Mouse (Mus musculus): ENCODE results near the gene Naa80.

The Naa80 gene

GRCm38 (mm10) chr9:107596619-107597569 is 18.2 kb downstream of the Naa80 start:
- no peak for DNase-seq (ENCODE audit: low spot score)

DNA sequence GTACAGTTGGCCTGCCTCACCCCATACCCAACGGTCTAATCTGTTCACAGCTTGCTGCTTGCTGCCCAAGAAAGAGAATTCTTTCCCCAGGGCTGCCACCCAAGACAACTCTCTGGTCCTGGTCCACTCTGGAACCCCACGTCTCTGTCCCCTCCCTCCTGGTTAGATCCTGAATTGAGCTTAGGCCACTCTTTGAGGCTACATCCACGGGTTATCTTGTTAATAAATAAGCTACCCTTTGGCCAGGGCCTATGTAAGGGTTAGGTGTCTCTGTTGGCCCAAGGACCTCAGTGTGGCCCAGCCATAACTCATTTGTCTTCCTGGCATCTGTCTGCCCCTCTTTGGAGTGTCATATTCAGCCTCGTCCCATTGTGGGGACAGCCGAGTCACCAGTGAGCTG is 19.7 kb downstream of the Naa80 start:
- DNase-seq (ENCODE audit: low spot score): no peak

- no peak for DNase-seq (ENCODE audit: low spot score)
These were observed 20.7 kb downstream of the Naa80 start for GRCm38 (mm10) chr9:107599433-107599832.

GRCm38 (mm10) chr9:107599842-107600241 is 21.2 kb downstream of the Naa80 start:
- DNase-seq (ENCODE audit: low spot score): no peak

- no peak for DNase-seq (ENCODE audit: low spot score)
These were observed 22.1 kb downstream of the Naa80 start for GRCm38 (mm10) chr9:107600745-107601144.

DNA sequence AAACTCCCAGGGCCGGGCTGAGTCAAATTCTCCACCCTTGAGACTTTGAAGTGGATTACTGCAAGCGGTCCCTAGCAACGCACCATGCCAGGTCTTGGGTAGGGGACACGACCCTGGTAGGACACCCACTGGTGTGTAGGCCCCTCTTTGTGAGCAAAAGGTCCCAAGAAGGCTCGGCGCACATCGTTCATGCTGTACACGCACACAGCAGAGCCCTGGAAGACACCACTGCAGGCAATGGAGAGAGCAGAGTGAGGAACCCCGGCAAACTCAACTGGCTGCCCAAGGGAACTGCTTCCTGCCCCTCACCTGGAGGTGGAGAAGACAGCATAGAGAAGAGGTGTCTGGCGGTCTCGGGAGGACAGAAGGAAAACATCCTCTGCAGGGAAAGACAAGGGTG is 22.6 kb downstream of the Naa80 start:
- DNase-seq (ENCODE audit: low spot score): no peak

DNA sequence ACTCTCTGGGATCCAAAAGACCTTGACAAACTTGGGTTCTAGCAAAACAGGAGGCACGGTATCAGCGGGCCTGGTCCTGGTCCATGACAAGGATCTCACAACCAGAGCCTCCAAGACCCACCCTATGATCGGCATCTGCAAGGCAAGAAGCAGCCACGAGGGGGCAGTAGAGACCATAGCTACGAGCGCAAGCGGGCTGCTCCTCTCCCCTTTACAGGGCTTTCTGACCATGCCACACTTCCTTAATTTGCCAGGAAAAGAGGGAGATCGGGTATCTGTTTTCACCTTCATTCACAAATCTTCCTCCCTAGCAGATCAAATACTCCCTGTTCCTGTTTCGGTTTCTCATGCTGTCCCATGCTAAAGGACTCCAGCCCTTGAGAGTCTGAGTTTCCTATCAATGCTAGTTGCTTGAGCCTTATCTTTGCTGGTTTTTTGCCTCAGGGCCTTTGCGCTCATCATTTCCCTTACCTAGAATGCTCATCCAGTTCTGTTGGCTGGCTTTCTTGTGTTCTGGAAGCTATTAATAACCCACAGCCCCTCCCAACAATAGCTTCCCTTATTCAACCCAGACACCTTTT is 23.5 kb downstream of the Naa80 start:
- peak; percentile 83 for DNase-seq (ENCODE audit: low spot score)

GRCm38 (mm10) chr9:107603251-107603650 is 24.6 kb downstream of the Naa80 start:
- no peak for DNase-seq (ENCODE audit: low spot score)

DNA sequence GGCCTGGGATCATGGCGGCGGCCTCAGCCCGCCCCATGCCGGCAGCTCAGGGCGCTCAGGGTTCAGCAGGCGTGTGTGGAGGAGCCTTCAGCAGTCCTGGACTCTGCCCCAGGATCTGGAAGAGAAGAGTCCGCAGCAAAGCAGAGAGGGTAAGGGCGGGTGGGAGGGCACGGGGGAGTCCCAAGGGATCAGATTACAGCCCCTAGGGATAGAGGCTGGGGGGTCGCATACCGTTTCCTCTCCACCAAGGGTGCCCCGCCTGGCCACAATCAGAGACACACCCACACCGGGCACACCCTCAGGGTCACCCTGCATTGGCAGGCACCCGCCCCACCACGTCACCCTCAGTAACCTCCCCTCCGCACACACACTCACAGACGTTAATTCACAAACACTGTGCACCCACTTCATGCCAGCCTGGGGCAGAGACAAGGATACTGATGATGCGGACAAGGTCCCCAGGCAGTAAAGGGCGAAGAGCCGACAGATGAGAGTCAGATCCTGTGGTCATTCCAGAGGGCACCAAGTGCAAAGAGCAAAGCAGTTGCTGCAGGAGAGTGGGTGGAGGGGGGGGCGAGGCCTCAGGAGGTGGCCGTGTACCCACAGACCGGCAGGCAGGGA is 26.5 kb downstream of the Naa80 start:
- no peak for DNase-seq (ENCODE audit: low spot score)

- DNase-seq (ENCODE audit: low spot score): peak; percentile 45
These were observed 27.9 kb downstream of the Naa80 start for GRCm38 (mm10) chr9:107606591-107606990.

GRCm38 (mm10) chr9:107607036-107607435 is 28.3 kb downstream of the Naa80 start:
- no peak for DNase-seq (ENCODE audit: low spot score)

- DNase-seq (ENCODE audit: low spot score): no peak
These were observed 29.1 kb downstream of the Naa80 start for GRCm38 (mm10) chr9:107607653-107608245.

GRCm38 (mm10) chr9:107608741-107609432 is 30.2 kb downstream of the Naa80 start, which contains the start of gene Sema3b:
Sema3b (minus strand) TSS chr9:107609229.
- DNase-seq (ENCODE audit: low spot score): peak; percentile 65

DNA sequence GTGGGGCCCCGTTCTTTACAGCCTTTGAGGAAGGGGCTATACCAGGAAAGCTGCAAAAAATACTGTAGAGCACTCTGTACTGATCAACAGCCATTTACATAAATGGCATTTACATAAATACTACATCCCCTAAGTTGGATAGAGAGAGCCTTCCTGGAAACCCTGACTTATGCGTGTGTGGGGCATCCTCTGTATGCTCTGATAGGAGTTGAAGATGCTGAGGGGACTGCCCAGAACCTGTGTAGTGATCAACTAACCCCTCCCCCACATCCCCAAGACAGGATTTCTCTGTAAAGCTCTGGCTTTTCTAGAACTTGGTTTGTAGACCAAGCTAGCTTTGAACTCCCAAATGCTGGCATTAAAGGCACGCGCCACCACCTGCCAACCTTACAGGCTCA is 30.7 kb downstream of the Naa80 start:
- no peak for DNase-seq (ENCODE audit: low spot score)

DNA sequence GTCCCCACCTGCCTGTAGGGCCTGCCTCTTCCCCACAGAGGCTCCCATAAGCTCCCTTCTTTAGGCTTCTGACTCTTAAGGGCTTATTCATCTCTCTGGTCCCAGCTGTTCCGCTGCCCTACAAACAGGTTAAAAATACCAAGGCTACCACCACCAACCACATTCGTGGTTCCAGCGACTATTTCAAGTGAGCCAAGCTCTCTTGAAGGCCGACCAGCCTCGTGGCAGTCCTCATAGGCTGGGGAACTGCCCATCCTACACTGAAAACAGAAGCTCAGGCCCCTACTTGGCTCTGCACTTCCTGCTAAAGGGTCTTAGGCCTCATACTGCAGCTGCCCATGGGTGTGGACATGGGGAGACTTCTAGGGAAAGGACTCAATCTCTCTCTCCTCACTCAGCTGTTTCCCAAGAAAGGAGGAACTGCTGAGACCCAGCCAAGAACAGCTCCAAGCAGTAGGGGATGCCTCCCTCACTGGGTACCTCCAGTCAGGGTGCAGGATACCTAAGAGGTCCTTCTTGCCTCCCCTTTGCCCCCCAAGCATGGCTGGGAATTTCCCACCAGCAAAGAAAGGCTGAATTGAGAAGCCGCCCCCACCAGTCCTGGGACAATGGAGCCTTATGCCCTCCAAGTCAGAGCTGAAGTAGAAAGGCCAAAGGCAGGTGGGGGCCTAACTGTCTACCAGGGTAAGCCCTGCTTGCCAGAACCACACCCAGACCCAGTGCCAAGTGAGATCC is 32.9 kb downstream of the Naa80 start:
- DNase-seq (ENCODE audit: low spot score): no peak

DNA sequence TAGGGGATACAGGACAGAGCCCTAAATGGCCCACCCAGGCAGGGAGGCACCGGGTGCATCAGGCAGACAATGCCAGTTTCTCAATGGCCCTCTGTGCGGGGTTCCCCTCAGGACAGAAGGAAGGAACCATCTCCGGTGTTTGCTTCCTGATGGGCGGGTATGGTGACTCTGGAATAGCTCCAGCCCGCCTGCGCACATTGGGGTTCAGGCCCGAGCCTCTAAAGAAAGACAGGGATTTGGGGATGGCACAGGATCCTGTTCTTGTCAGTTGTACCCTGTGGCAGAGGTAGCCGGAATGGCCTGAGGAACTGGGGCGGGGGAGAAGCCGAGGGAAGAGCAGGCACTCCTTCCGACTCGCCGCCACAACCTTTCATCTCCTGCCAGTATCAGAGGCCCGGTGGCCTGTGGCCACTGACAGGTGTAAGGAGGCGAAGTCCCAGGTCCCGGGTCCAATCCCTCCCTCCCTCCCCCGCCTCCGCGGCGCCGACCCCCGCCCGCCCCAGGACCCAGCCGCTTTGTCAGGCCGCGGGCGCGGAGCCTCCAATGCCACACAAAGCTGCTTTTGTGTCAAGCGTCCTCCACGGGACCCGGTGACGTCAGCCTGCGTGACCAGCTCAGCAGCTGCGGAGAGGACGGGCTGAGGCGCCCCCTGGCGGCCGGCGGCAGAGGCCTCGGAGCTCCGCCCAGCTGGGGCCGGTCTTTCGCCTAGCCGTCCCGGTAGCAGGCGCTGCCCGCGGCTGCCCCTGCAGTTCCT is 33.7 kb downstream of the Naa80 start:
- DNase-seq (ENCODE audit: low spot score): peak; percentile 95

GRCm38 (mm10) chr9:107612945-107613569 is 34.4 kb downstream of the Naa80 start:
- no peak for DNase-seq (ENCODE audit: low spot score)

- DNase-seq (ENCODE audit: low spot score): no peak
These were observed 36.3 kb downstream of the Naa80 start for GRCm38 (mm10) chr9:107615035-107615434.

- DNase-seq (ENCODE audit: low spot score): no peak
These were observed 38.8 kb downstream of the Naa80 start for GRCm38 (mm10) chr9:107617461-107617860.

- no peak for DNase-seq (ENCODE audit: low spot score)
These were observed 39.4 kb downstream of the Naa80 start for GRCm38 (mm10) chr9:107618098-107618497.

Measured in yolk sac, embryonic 10.5 days (tissue).